Mouse (Mus musculus): ENCODE measurements around the gene Anxa6.
A peak's percentile ranks its signal among the peaks of the same experiment; 100 is the strongest.

Anxa6 gene

GRCm38 (mm10) chr11:55031211-55031990, 1.8 kb downstream of the Anxa6 start:
- DNase-seq (ENCODE audit: low spot score in 2 of 2), result no peak

- DNase-seq (ENCODE audit: low spot score in 2 of 2), result no peak
Observed at GRCm38 (mm10) chr11:55028509-55028908, 4.7 kb downstream of the Anxa6 start.

GRCm38 (mm10) chr11:55027204-55027855, 5.9 kb downstream of the Anxa6 start:
- DNase-seq (ENCODE audit: low spot score in 2 of 2), result no peak

GRCm38 (mm10) chr11:55025896-55026295, 7.3 kb downstream of the Anxa6 start:
- DNase-seq (ENCODE audit: low spot score in 2 of 2), result no peak

- DNase-seq (ENCODE audit: low spot score in 2 of 2), result no peak
Observed at GRCm38 (mm10) chr11:55023583-55023982, 9.7 kb downstream of the Anxa6 start.

- peak; percentile 55 to 69 for DNase-seq (ENCODE audit: low spot score in 2 of 2)
Observed at GRCm38 (mm10) chr11:55023049-55023564, 10.1 kb downstream of the Anxa6 start.

- DNase-seq (ENCODE audit: low spot score in 2 of 2), result no peak
Observed at GRCm38 (mm10) chr11:55022508-55022907, 10.7 kb downstream of the Anxa6 start.

GRCm38 (mm10) chr11:55021859-55022258, 11.4 kb downstream of the Anxa6 start:
- no peak for DNase-seq (ENCODE audit: low spot score in 2 of 2)

GRCm38 (mm10) chr11:55021458-55021857, 11.8 kb downstream of the Anxa6 start:
- no peak for DNase-seq (ENCODE audit: low spot score in 2 of 2)

GRCm38 (mm10) chr11:55019711-55020110, 13.5 kb downstream of the Anxa6 start:
- no peak for DNase-seq (ENCODE audit: low spot score in 2 of 2)

GRCm38 (mm10) chr11:55018034-55018433, 15.2 kb downstream of the Anxa6 start:
- no peak for DNase-seq (ENCODE audit: low spot score in 2 of 2)

GRCm38 (mm10) chr11:55017201-55017600, 16.0 kb downstream of the Anxa6 start:
- DNase-seq (ENCODE audit: low spot score in 2 of 2), result no peak

GRCm38 (mm10) chr11:55016758-55017157, 16.5 kb downstream of the Anxa6 start:
- DNase-seq (ENCODE audit: low spot score in 2 of 2), result peak in 1 of 2 experiments; percentile 25

GRCm38 (mm10) chr11:55015831-55016241, 17.4 kb downstream of the Anxa6 start:
- DNase-seq (ENCODE audit: low spot score in 2 of 2), result no peak

GRCm38 (mm10) chr11:55015264-55015663, 18.0 kb downstream of the Anxa6 start:
- no peak for DNase-seq (ENCODE audit: low spot score in 2 of 2)

- no peak for DNase-seq (ENCODE audit: low spot score in 2 of 2)
Observed at GRCm38 (mm10) chr11:55013802-55014201, 19.4 kb downstream of the Anxa6 start.

- DNase-seq (ENCODE audit: low spot score in 2 of 2), result no peak
Observed at GRCm38 (mm10) chr11:55012551-55013521, 20.4 kb downstream of the Anxa6 start.

GRCm38 (mm10) chr11:55011440-55011839, 21.8 kb downstream of the Anxa6 start:
- DNase-seq (ENCODE audit: low spot score in 2 of 2), result no peak

- DNase-seq (ENCODE audit: low spot score in 2 of 2), result no peak
Observed at GRCm38 (mm10) chr11:55008230-55008629, 25.0 kb downstream of the Anxa6 start.

GRCm38 (mm10) chr11:55005684-55006083, 27.6 kb downstream of the Anxa6 start:
- DNase-seq (ENCODE audit: low spot score in 2 of 2), result no peak

- DNase-seq (ENCODE audit: low spot score in 2 of 2), result no peak
Observed at GRCm38 (mm10) chr11:55004970-55005502, 28.2 kb downstream of the Anxa6 start.
